Comparison of ENCODE assay signal across 28 mouse cellular contexts in the genomic region with DNA sequence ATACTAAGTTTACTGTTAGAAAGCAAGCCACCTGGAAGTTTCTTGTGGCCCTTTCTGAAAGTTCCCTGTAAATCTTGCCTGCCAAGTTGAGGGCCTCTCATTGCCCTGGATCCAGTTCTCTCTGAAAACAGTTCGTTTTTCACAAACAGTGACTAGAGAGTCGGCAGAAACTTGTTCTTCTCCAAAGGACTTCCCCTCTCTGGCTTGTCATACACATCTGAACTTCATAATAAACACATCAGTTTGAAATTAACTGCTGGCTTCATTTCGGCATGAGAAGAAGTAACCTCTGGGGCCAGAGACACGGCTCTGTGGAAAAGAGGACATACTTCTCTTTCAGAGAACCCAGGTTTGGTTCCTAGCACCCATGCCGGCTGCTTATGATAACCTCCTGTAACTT.
DNase-seq lines count a peak whose midpoint lies in the region; ATAC-seq and TF ChIP-seq lines count a peak whose summit lies in the region.
"Had no signal": no experiment of that assay in that cellular context is flagged by ENCODE, and none has a peak within 500 bp of the region (broad histone marks: within the 10 kb centered on the region; RNA-seq: fewer than 3 reads in every experiment).

No protein-coding gene starts in this region.

- no peaks in the 10 kb centered on the region for H3K4me1 ChIP-seq in midbrain, embryonic 11.5 days (ENCODE audit: control insufficient read depth, insufficient read depth, low read length)
- H3K4me1 ChIP-seq in midbrain, embryonic 15.5 days, result no peaks in the 10 kb centered on the region
- H3K4me1 ChIP-seq in embryonic facial prominence, embryonic 15.5 days, result peaks cover 14% of the 10 kb centered on the region; the same call in 1 of the 2 replicates
- H3K4me1 ChIP-seq in liver, postnatal 0 days (ENCODE audit: insufficient read depth), result no peaks in the 10 kb centered on the region
- H3K4me1 ChIP-seq: hindbrain, embryonic 10.5 days; intestine, embryonic 15.5 days had no signal

- ATAC-seq in midbrain, embryonic 11.5 days (ENCODE audit: low FRiP score), result no peak
- no peak for ATAC-seq in midbrain, embryonic 15.5 days (replicated peaks)
- no peak; the same call in 1 of the 2 replicates for ATAC-seq in embryonic facial prominence, embryonic 15.5 days (ENCODE audit: insufficient number of reproducible peaks, low FRiP score, low TSS enrichment, low read depth)
- ATAC-seq in liver, postnatal 0 days, result no peak
- ATAC-seq: forebrain, embryonic 13.5 days; forebrain, embryonic 16.5 days; hindbrain, embryonic 16.5 days; intestine, embryonic 15.5 days had no signal

- no peak overlapping the region for H3K4me2 ChIP-seq in midbrain, embryonic 11.5 days
- H3K4me2 ChIP-seq in midbrain, embryonic 15.5 days, result no peak overlapping the region
- no peak overlapping the region for H3K4me2 ChIP-seq in embryonic facial prominence, embryonic 15.5 days (replicated peaks)
- H3K4me2 ChIP-seq in liver, postnatal 0 days (ENCODE audit: low read depth, low read length), result no peak overlapping the region
- H3K4me2 ChIP-seq: forebrain, embryonic 13.5 days; heart, embryonic 12.5 days; heart, embryonic 15.5 days; hindbrain, embryonic 13.5 days; intestine, embryonic 15.5 days had no signal

- H3K9me3 ChIP-seq in midbrain, embryonic 11.5 days (ENCODE audit: control insufficient read depth, low read length), result peaks cover 4% of the 10 kb centered on the region; the same call in 1 of the 2 replicates
- H3K9me3 ChIP-seq in midbrain, embryonic 15.5 days, result no peaks in the 10 kb centered on the region
- H3K9me3 ChIP-seq in embryonic facial prominence, embryonic 15.5 days (replicated peaks), result no peaks in the 10 kb centered on the region
- no peaks in the 10 kb centered on the region for H3K9me3 ChIP-seq in liver, postnatal 0 days (ENCODE audit: low read length)
- H3K9me3 ChIP-seq: G1E; heart, embryonic 15.5 days; hindbrain, embryonic 10.5 days; intestine, embryonic 15.5 days had no signal

- TF ChIP-seq CTCF in liver, postnatal 0 days (IDR thresholded peaks at IDR 0.05; ENCODE audit: low read depth), result no peak

- no peak overlapping the region for H3K9ac ChIP-seq in midbrain, embryonic 11.5 days (ENCODE audit: low read length)
- H3K9ac ChIP-seq in midbrain, embryonic 15.5 days, result no peak overlapping the region
- no peak overlapping the region for H3K9ac ChIP-seq in embryonic facial prominence, embryonic 15.5 days
- H3K9ac ChIP-seq in liver, postnatal 0 days (replicated peaks), result no peak overlapping the region
- H3K9ac ChIP-seq: forebrain, embryonic 13.5 days; heart, embryonic 12.5 days; heart, embryonic 15.5 days; hindbrain, embryonic 13.5 days; intestine, embryonic 15.5 days had no signal

- TF ChIP-seq EP300 in liver, postnatal 0 days (IDR thresholded peaks at IDR 0.05; ENCODE audit: low read depth), result no peak

- no peaks in the 10 kb centered on the region for H3K36me3 ChIP-seq in midbrain, embryonic 11.5 days (ENCODE audit: control insufficient read depth, insufficient read depth, low read length)
- no peaks in the 10 kb centered on the region for H3K36me3 ChIP-seq in midbrain, embryonic 15.5 days (replicated peaks)
- no peaks in the 10 kb centered on the region for H3K36me3 ChIP-seq in embryonic facial prominence, embryonic 15.5 days
- H3K36me3 ChIP-seq in liver, postnatal 0 days (replicated peaks; ENCODE audit: insufficient read depth, low read length), result no peaks in the 10 kb centered on the region
- H3K36me3 ChIP-seq: forebrain, embryonic 10.5 days; G1E; heart, embryonic 12.5 days; heart, embryonic 15.5 days; hindbrain, embryonic 10.5 days; hindbrain, embryonic 13.5 days; intestine, embryonic 15.5 days had no signal

- H3K4me3 ChIP-seq in midbrain, embryonic 11.5 days (ENCODE audit: low read depth, low read length), result no peak overlapping the region
- H3K4me3 ChIP-seq in midbrain, embryonic 15.5 days, result no peak overlapping the region
- no peak overlapping the region for H3K4me3 ChIP-seq in embryonic facial prominence, embryonic 15.5 days (replicated peaks)
- no peak overlapping the region for H3K4me3 ChIP-seq in liver, postnatal 0 days (ENCODE audit: low read depth, low read length)
- H3K4me3 ChIP-seq: forebrain, embryonic 10.5 days; forebrain, embryonic 13.5 days; heart, embryonic 12.5 days; heart, embryonic 15.5 days; hindbrain, embryonic 10.5 days; hindbrain, embryonic 13.5 days; intestine, embryonic 15.5 days had no signal

- DNase-seq in heart, adult 11 months, result peak; percentile 53
- DNase-seq in heart, adult 18-20 months, result no peak
- DNase-seq in midbrain, embryonic 11.5 days (ENCODE audit: low spot score, missing footprints), result peak; percentile 64
- no peak for DNase-seq in liver, postnatal 0 days
- DNase-seq: adrenal gland, adult 2 months; adrenal gland, postnatal 14 days; B cell, adult 2 months; cerebellum, adult 11 months; cerebellum, adult 2 months; cerebellum, adult 9-11 months; cerebellum, postnatal 25 days; gastrocnemius, postnatal 10 days; gastrocnemius, postnatal 36 days; heart, postnatal 10 days; heart, postnatal 36 days had no signal

- no peaks in the 10 kb centered on the region for H3K27me3 ChIP-seq in midbrain, embryonic 11.5 days (ENCODE audit: control insufficient read depth, insufficient read depth, low read length)
- no peaks in the 10 kb centered on the region for H3K27me3 ChIP-seq in midbrain, embryonic 15.5 days (replicated peaks)
- H3K27me3 ChIP-seq in embryonic facial prominence, embryonic 15.5 days, result no peaks in the 10 kb centered on the region
- H3K27me3 ChIP-seq in liver, postnatal 0 days (ENCODE audit: insufficient read depth, low read length), result no peaks in the 10 kb centered on the region
- H3K27me3 ChIP-seq: CH12.LX; forebrain, embryonic 13.5 days; heart, embryonic 12.5 days; heart, embryonic 15.5 days; hindbrain, embryonic 13.5 days; intestine, embryonic 15.5 days had no signal

- no peak overlapping the region for H3K27ac ChIP-seq in midbrain, embryonic 11.5 days (ENCODE audit: low read depth, low read length)
- no peak overlapping the region for H3K27ac ChIP-seq in midbrain, embryonic 15.5 days
- peak overlapping the region; percentile 73 for H3K27ac ChIP-seq in embryonic facial prominence, embryonic 15.5 days (replicated peaks)
- no peak overlapping the region for H3K27ac ChIP-seq in liver, postnatal 0 days (ENCODE audit: low read depth)
- H3K27ac ChIP-seq: forebrain, embryonic 10.5 days; forebrain, embryonic 13.5 days; heart, embryonic 15.5 days; hindbrain, embryonic 10.5 days; hindbrain, embryonic 13.5 days; intestine, embryonic 15.5 days had no signal

- 85% methylated on average over 5 of the region's 5 CpGs for WGBS in midbrain, embryonic 11.5 days
- WGBS in midbrain, embryonic 15.5 days, result 85% methylated on average over 5 of the region's 5 CpGs
- 30% methylated on average over 5 of the region's 5 CpGs for WGBS in embryonic facial prominence, embryonic 15.5 days
- 76% methylated on average over 5 of the region's 5 CpGs for WGBS in liver, postnatal 0 days (ENCODE audit: insufficient replicate concordance)

Comparison
In these comparisons a context has a peak if more than half of its experiments do, and no peak if none do; other contexts are left out.
1. DNase-seq: peak in heart, adult 11 months (single experiment) and midbrain, embryonic 11.5 days (single experiment); none in heart, adult 18-20 months (0 of 2) and liver, postnatal 0 days (single experiment).